Mouse (Mus musculus): Measurements from ENCODE around the gene Ddc.

Ddc gene

GRCm38 (mm10) chr11:11876366-11876765 is 21.6 kb downstream of the Ddc start:
- no peak for DNase-seq (ENCODE audit: low spot score)

- no peak for DNase-seq (ENCODE audit: low spot score)
Measured at GRCm38 (mm10) chr11:11875230-11875629, 22.7 kb downstream of the Ddc start.

- no peak for DNase-seq (ENCODE audit: low spot score)
Measured at GRCm38 (mm10) chr11:11873023-11873908, 24.7 kb downstream of the Ddc start.

GRCm38 (mm10) chr11:11872140-11872795 is 25.7 kb downstream of the Ddc start:
- DNase-seq (ENCODE audit: low spot score), result no peak

- no peak for DNase-seq (ENCODE audit: low spot score)
Measured at GRCm38 (mm10) chr11:11871197-11871813, 26.6 kb downstream of the Ddc start.

GRCm38 (mm10) chr11:11867971-11868481 is 29.9 kb downstream of the Ddc start:
- DNase-seq (ENCODE audit: low spot score), result peak; percentile 74

- no peak for DNase-seq (ENCODE audit: low spot score)
Measured at GRCm38 (mm10) chr11:11866696-11867095, 31.2 kb downstream of the Ddc start.

- no peak for DNase-seq (ENCODE audit: low spot score)
Measured at GRCm38 (mm10) chr11:11865128-11865527, 32.8 kb downstream of the Ddc start.

- no peak for DNase-seq (ENCODE audit: low spot score)
Measured at GRCm38 (mm10) chr11:11864446-11865101, 33.4 kb downstream of the Ddc start.

GRCm38 (mm10) chr11:11862502-11862901 is 35.4 kb downstream of the Ddc start:
- no peak for DNase-seq (ENCODE audit: low spot score)

- no peak for DNase-seq (ENCODE audit: low spot score)
Measured at GRCm38 (mm10) chr11:11856959-11857358, 41.0 kb downstream of the Ddc start.

GRCm38 (mm10) chr11:11855685-11856131 is 42.2 kb downstream of the Ddc start:
- no peak for DNase-seq (ENCODE audit: low spot score)

- DNase-seq (ENCODE audit: low spot score), result no peak
Measured at GRCm38 (mm10) chr11:11855061-11855672, 42.8 kb downstream of the Ddc start.

- no peak for DNase-seq (ENCODE audit: low spot score)
Measured at GRCm38 (mm10) chr11:11853731-11854461, 44.0 kb downstream of the Ddc start.

GRCm38 (mm10) chr11:11851957-11852505 is 45.9 kb downstream of the Ddc start:
- no peak for DNase-seq (ENCODE audit: low spot score)

- peak; percentile 57 for DNase-seq (ENCODE audit: low spot score)
Measured at GRCm38 (mm10) chr11:11850476-11851267, 47.3 kb downstream of the Ddc start.

- no peak for DNase-seq (ENCODE audit: low spot score)
Measured at GRCm38 (mm10) chr11:11849513-11850311, 48.2 kb downstream of the Ddc start.

GRCm38 (mm10) chr11:11848467-11848866 is 49.5 kb downstream of the Ddc start:
- no peak for DNase-seq (ENCODE audit: low spot score)

GRCm38 (mm10) chr11:11845044-11845443 is 52.9 kb downstream of the Ddc start:
- no peak for DNase-seq (ENCODE audit: low spot score)
